Comparison of ENCODE assay signal across 17 mouse cellular contexts in genomic region chr12:31920464-31921405, GRCm38 (mm10). TPM values are rescaled to one million over a fixed set of nuclear protein-coding genes. Genes with fewer than 3 reads are reported as not detected.
DNase-seq lines count a peak whose midpoint lies in the region; ATAC-seq lines count a peak whose summit lies in the region.
"Had no signal": no experiment of that assay in that cellular context is flagged by ENCODE, and none has a peak within 500 bp of the region (broad histone marks: within the 10 kb centered on the region; RNA-seq: fewer than 3 reads in every experiment).

No protein-coding gene starts in this region.

- H3K4me2 ChIP-seq in embryonic facial prominence, embryonic 15.5 days (replicated peaks), result no peak overlapping the region
- H3K4me2 ChIP-seq in kidney, embryonic 16.5 days (replicated peaks; ENCODE audit: low read depth, low read length), result no peak overlapping the region
- H3K4me2 ChIP-seq: limb, embryonic 13.5 days; stomach, embryonic 15.5 days had no signal

- no peak overlapping the region for H3K9ac ChIP-seq in embryonic facial prominence, embryonic 15.5 days
- H3K9ac ChIP-seq in kidney, embryonic 16.5 days (replicated peaks; ENCODE audit: low read length), result no peak overlapping the region
- H3K9ac ChIP-seq: limb, embryonic 13.5 days; stomach, embryonic 15.5 days had no signal

- H3K27ac ChIP-seq in embryonic facial prominence, embryonic 15.5 days (replicated peaks), result no peak overlapping the region
- H3K27ac ChIP-seq in embryonic facial prominence, embryonic 10.5 days (replicated peaks), result no peak overlapping the region
- no peak overlapping the region for H3K27ac ChIP-seq in kidney, embryonic 16.5 days (ENCODE audit: low read length)
- H3K27ac ChIP-seq: forebrain, embryonic 10.5 days; limb, embryonic 13.5 days; stomach, embryonic 15.5 days had no signal

- no peak for DNase-seq in embryonic facial prominence, embryonic 10.5 days (ENCODE audit: low spot score)
- DNase-seq in kidney, adult 8-10 months, result peak; percentile 23 to 33
- no peak for DNase-seq in kidney, postnatal 10 days
- no peak for DNase-seq in ovary, adult 18-20 months (ENCODE audit: low spot score)
- no peak for DNase-seq in layer of hippocampus, adult 8-10 months (ENCODE audit: low spot score in 2 of 2)
- DNase-seq: adrenal gland, adult 8-10 months; cerebellum, postnatal 14 days; lung, postnatal 10 days; right cerebral cortex, postnatal 4 days; thymus, postnatal 14 days had no signal

- no peaks in the 10 kb centered on the region; the same call in 1 of the 2 replicates for H3K4me1 ChIP-seq in embryonic facial prominence, embryonic 15.5 days
- H3K4me1 ChIP-seq in embryonic facial prominence, embryonic 10.5 days, result no peaks in the 10 kb centered on the region
- no peaks in the 10 kb centered on the region for H3K4me1 ChIP-seq in kidney, embryonic 16.5 days (ENCODE audit: insufficient read depth, low read length)
- H3K4me1 ChIP-seq: forebrain, embryonic 10.5 days; stomach, embryonic 15.5 days had no signal

- WGBS in embryonic facial prominence, embryonic 15.5 days, result 80% methylated on average over 18 of the region's 18 CpGs
- WGBS in embryonic facial prominence, embryonic 10.5 days, result 87% methylated on average over 18 of the region's 18 CpGs
- 75% methylated on average over 18 of the region's 18 CpGs for WGBS in kidney, embryonic 16.5 days

- ATAC-seq in embryonic facial prominence, embryonic 15.5 days (ENCODE audit: insufficient number of reproducible peaks, low FRiP score, low TSS enrichment, low read depth), result 0 out of 2 replicates have a peak, but pooled peaks have one; percentile 34
- ATAC-seq in kidney, embryonic 16.5 days (ENCODE audit: low FRiP score, low TSS enrichment), result peak; percentile 46; the same call in 1 of the 2 replicates
- peak; percentile 35 for ATAC-seq in megakaryocyte-erythroid progenitor cell, adult 5-6 weeks (replicated peaks; ENCODE audit: low FRiP score, low TSS enrichment, poor library complexity, severe bottlenecking)
- ATAC-seq: inflammation-experienced regulatory T-cells, adult 6 months had no signal

- H3K4me3 ChIP-seq in embryonic facial prominence, embryonic 15.5 days (replicated peaks), result no peak overlapping the region
- H3K4me3 ChIP-seq in embryonic facial prominence, embryonic 10.5 days, result no peak overlapping the region
- no peak overlapping the region for H3K4me3 ChIP-seq in kidney, embryonic 16.5 days (ENCODE audit: low read length)
- H3K4me3 ChIP-seq: forebrain, embryonic 10.5 days; limb, embryonic 13.5 days; stomach, embryonic 15.5 days had no signal

- H3K36me3 ChIP-seq in embryonic facial prominence, embryonic 15.5 days, result peaks cover 13% of the 10 kb centered on the region
- H3K36me3 ChIP-seq in embryonic facial prominence, embryonic 10.5 days (replicated peaks), result peaks cover 20% of the 10 kb centered on the region
- peaks cover 19% of the 10 kb centered on the region for H3K36me3 ChIP-seq in kidney, embryonic 16.5 days (ENCODE audit: insufficient read depth, low read length)

- H3K9me3 ChIP-seq in embryonic facial prominence, embryonic 15.5 days (replicated peaks), result no peaks in the 10 kb centered on the region
- no peaks in the 10 kb centered on the region for H3K9me3 ChIP-seq in embryonic facial prominence, embryonic 10.5 days
- no peaks in the 10 kb centered on the region for H3K9me3 ChIP-seq in kidney, embryonic 16.5 days (ENCODE audit: low read length)
- H3K9me3 ChIP-seq: forebrain, embryonic 10.5 days; limb, embryonic 13.5 days; stomach, embryonic 15.5 days had no signal

- H3K27me3 ChIP-seq in embryonic facial prominence, embryonic 15.5 days, result no peaks in the 10 kb centered on the region
- no peaks in the 10 kb centered on the region for H3K27me3 ChIP-seq in embryonic facial prominence, embryonic 10.5 days (replicated peaks; ENCODE audit: low read depth, poor library complexity, severe bottlenecking)
- H3K27me3 ChIP-seq in kidney, embryonic 16.5 days (ENCODE audit: insufficient read depth, low read length), result no peaks in the 10 kb centered on the region
- H3K27me3 ChIP-seq: limb, embryonic 13.5 days; stomach, embryonic 15.5 days had no signal

RNA-seq across cellular contexts. Expression of gene Hbp1, which starts 29.6 kb away (rescaled TPM):
- polyA plus RNA-seq in embryonic facial prominence, embryonic 15.5 days (2015; fragmentation: Nextera tagmentation; extraction: Ambion mirVana), result 114 and 116 TPM in 2 replicates
- 92.9 and 103 TPM in 2 replicates for polyA plus RNA-seq in embryonic facial prominence, embryonic 10.5 days (2016; fragmentation: Nextera tagmentation; extraction: Ambion mirVana)
- 127 and 132 TPM in 2 replicates for polyA plus RNA-seq in kidney, embryonic 16.5 days (2015; fragmentation: Nextera tagmentation; extraction: Ambion mirVana)
- 34.8 and 37.9 TPM in 2 replicates for total RNA-seq in megakaryocyte-erythroid progenitor cell, adult 5-6 weeks (2014; fragmentation: Nextera tagmentation)
- 39.8 and 50.5 TPM in 2 replicates for total RNA-seq in megakaryocyte-erythroid progenitor cell, adult 5-6 weeks (2017)
- 10 to 100 TPM; 26.2 to 32.4 (median 31.0) TPM for total RNA-seq in layer of hippocampus, adult 8-10 months (2022)

Comparison
In these comparisons a context has a peak if more than half of its experiments do, and no peak if none do; other contexts are left out.
1. DNase-seq: peak in kidney, adult 8-10 months (2 of 2); none in embryonic facial prominence, embryonic 10.5 days (single experiment), kidney, postnatal 10 days (single experiment), ovary, adult 18-20 months (single experiment) and layer of hippocampus, adult 8-10 months (0 of 2).
2. Peak in every context shown above with its lines, with median percentiles within 50 percentile points of each other: ATAC-seq.